12 mouse cellular contexts compared by ENCODE assay signal in the genomic region with DNA sequence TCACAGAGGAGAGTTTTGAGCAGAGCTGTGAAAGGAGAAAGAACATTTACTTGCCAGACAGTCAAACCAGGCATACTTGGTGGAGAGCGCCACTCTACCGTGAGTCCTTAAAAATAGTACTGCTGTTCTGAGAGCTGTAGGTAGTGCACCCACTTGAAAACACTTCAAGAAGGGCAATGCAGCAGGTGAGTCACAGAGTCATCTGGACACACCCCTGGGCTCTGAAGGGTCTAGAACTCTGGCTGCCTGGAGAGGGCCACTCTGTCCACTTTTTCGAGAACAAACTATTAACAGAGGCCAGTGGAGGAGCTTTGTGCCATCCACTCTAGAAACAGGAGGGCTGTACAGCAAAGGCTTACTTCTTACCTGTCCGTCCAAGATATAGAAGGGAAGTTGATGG.
"Had no signal": no experiment of that assay in that cellular context is flagged by ENCODE, and none has a peak within 500 bp of the region (broad histone marks: within the 10 kb centered on the region; RNA-seq: fewer than 3 reads in every experiment).

No protein-coding gene starts in this region.

- H3K9me3 ChIP-seq: limb, embryonic 10.5 days; liver, embryonic 15.5 days; midbrain, embryonic 12.5 days had no signal

- H3K4me3 ChIP-seq: left cerebral cortex, adult 2 months; limb, embryonic 10.5 days; liver, embryonic 15.5 days; midbrain, embryonic 12.5 days had no signal

- ATAC-seq: hindbrain, postnatal 0 days had no signal

- DNase-seq: kidney, adult 11 months; kidney, adult 9 months; spleen, adult 18-20 months; thymus, adult 18-20 months; thymus, postnatal 25 days had no signal

- H3K4me2 ChIP-seq: liver, embryonic 11.5 days; liver, embryonic 15.5 days; midbrain, embryonic 12.5 days had no signal

- H3K9ac ChIP-seq: liver, embryonic 15.5 days; midbrain, embryonic 12.5 days had no signal

- H3K27ac ChIP-seq: hindbrain, postnatal 0 days; kidney, postnatal 0 days; left cerebral cortex, adult 2 months; limb, embryonic 10.5 days; liver, embryonic 15.5 days; midbrain, embryonic 12.5 days had no signal

- H3K27me3 ChIP-seq: liver, embryonic 15.5 days; midbrain, embryonic 12.5 days had no signal

- H3K4me1 ChIP-seq: limb, embryonic 10.5 days; midbrain, embryonic 12.5 days had no signal
